Mouse (Mus musculus): ENCODE measurements around the gene Gm42688. TPM values are rescaled to one million over a fixed set of nuclear protein-coding genes. Genes with fewer than 3 reads are reported as not detected.
A peak's percentile ranks its signal among the peaks of the same experiment; 100 is the strongest.

Gene Gm42688
- polyA plus RNA-seq, 1 experiment from 2014 or later: 1.1 TPM

DNA sequence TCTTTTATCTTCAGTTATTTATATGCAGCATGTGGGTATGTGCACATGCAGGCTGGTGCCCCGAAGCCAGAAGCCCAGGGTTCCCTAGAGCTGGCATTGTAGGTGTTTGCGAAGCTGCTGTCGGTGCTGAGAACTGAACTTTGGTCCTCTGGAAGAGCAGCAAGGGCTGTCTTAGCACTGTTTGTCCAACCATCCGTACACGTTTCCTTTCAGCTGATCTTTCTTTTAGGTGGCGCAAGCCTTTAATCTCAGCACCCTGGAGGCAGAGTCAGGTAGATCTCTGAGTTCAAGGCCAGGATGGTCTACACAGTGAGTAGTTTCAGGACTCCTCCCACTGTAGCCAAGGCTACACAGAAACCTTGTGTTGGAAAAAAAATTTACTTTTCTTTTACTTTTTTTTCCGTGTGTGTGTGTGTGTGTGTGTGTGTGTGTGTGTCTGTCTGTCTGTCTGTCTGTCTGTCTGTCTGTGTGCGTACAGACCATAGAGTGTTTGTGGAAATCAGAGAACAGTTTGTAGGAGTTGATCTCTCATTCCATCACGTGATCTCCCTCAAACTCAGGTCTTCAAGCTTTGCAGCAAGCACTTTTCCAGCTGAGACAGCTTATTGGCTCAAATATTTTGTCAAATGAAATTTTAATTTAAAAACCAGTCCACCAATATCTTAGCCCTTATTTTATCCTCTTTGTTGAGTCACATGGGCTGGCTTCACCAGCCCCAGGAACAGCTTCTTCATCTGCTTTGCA is 30.9 kb downstream of the Gm42688 start:
- ATAC-seq (ENCODE audit: insufficient read depth): peak; percentile 26; the same call in 1 of the 2 replicates
- Histone ChIP-seq H3K27me3 (peaks cover 29% of the 10 kb centered on the region), H3K9me3 (replicated peaks) (no peaks in the 10 kb centered on the region), H3K9ac (no peak overlapping the region), H3K27ac (replicated peaks) (peak overlapping the region; percentile 68), H3K36me3 (replicated peaks) (no peaks in the 10 kb centered on the region), H3K4me3 (replicated peaks) (no peak overlapping the region), H3K4me2 (peak overlapping the region; percentile 18; the same call in 1 of the 2 replicates), H3K4me1 (replicated peaks) (peaks cover 34% of the 10 kb centered on the region)
- WGBS (ENCODE audit: insufficient replicate concordance): 67% methylated on average over 9 of the region's 9 CpGs

DNA sequence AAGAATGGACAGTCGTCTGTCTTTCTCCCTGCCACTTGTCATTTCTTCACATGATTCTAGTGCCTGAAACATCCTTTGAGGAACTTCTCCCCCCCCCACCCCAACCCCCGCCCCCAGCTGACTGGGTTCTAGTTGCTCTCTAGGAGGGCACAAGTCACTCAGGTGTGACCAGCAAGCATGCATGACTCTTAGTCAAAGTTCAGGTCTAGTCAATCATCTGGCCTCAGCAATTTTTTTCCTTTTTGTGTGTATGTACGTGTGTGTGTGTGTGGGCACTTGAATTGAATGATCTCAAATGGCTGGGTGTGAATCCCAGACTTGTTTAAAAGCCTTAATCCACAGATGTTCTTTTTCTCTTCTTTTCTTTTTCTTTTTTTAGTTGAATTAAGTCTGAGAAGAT is 32.8 kb downstream of the Gm42688 start:
- 40% methylated on average over 3 of the region's 3 CpGs for WGBS (ENCODE audit: insufficient replicate concordance)
- Histone ChIP-seq H3K27me3 (peaks cover 48% of the 10 kb centered on the region), H3K4me1 (replicated peaks) (peaks cover 53% of the 10 kb centered on the region), H3K4me2 (no peak overlapping the region), H3K27ac (replicated peaks) (no peak overlapping the region), H3K9ac (no peak overlapping the region), H3K9me3 (replicated peaks) (no peaks in the 10 kb centered on the region), H3K4me3 (replicated peaks) (no peak overlapping the region), H3K36me3 (replicated peaks) (no peaks in the 10 kb centered on the region)
- no peak for ATAC-seq (ENCODE audit: insufficient read depth)

DNA sequence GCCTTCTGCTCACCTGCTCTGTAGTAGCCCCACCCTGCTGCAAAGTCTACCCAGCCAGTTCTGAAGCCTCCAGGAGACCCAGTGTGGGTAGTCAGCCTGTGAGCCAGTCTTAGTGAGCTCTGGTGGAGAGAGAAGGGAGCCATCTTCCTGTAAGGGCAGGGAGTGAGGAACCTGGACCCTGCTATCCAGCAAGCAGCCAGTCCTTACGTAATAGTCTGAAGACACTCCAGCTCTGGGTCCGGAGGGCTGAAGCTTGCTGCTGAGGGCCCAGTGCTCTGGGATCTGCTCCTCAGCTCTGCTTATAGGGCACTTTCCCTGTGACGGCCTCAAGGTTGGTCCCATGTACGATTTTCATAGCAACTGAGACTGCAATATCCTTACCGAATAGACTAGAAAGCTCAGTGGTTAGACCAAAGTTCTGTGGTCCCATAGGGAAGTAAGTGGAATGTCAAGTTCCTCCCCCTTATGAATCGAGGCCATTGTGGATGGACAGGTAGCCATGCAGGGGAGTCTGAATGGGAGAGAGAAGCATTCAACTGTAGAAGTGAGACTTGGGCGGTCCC is 33.6 kb downstream of the Gm42688 start, which contains the start of gene Rtkn:
Gene Rtkn, plus strand, starts transcription at position 513 of the 563 bp plus-strand sequence.
- no peaks in the 10 kb centered on the region for H3K36me3 ChIP-seq (replicated peaks)
- no peaks in the 10 kb centered on the region for H3K9me3 ChIP-seq (replicated peaks)
- no peak within 1 kb of the TSS for H3K9ac ChIP-seq
- H3K27me3 ChIP-seq: peaks cover 56% of the 10 kb centered on the region
- peaks cover 55% of the 10 kb centered on the region for H3K4me1 ChIP-seq (replicated peaks)
- no peak for ATAC-seq (ENCODE audit: insufficient read depth)
- peak within 1 kb of the TSS; percentile 64 for H3K4me2 ChIP-seq
- 57% methylated on average over 7 of the region's 7 CpGs for WGBS (ENCODE audit: insufficient replicate concordance)
- peak within 1 kb of the TSS; percentile 81 for H3K27ac ChIP-seq (replicated peaks)
- H3K4me3 ChIP-seq (replicated peaks): peak within 1 kb of the TSS; percentile 55

DNA sequence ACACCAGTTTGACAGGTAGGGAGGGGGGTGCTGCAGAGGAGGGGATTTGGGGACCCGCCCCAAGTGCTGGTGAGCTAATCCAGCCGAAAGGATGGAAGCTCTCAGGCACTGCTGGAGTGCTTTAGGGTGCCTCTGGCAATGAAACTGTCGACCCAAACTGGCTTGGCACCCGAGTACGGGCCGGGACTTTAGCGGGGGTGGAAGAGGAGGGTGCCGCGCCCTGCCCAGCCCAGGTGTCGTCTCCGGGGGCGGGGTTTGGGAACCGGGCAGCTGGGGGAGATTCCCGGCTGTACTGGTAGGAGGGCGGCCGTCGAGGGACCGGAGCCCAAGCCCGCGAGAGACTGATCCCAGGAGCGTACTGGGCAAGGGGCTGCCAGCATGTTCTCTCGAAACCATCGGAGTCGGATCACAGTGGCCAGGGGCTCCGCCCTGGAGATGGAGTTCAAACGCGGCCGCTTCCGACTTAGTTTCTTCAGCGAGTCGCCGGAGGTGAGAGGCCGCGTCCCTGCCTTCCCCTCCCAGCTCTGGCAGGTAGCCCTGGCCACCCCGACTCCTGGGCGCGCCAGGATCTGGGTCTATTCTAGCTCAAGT is 34.2 kb downstream of the Gm42688 start:
- Histone ChIP-seq H3K4me3 (replicated peaks) (peak overlapping the region; percentile 55), H3K4me2 (peak overlapping the region; percentile 64), H3K27me3 (peaks cover 60% of the 10 kb centered on the region), H3K9me3 (replicated peaks) (no peaks in the 10 kb centered on the region), H3K36me3 (replicated peaks) (no peaks in the 10 kb centered on the region), H3K4me1 (replicated peaks) (peaks cover 54% of the 10 kb centered on the region), H3K9ac (no peak overlapping the region), H3K27ac (replicated peaks) (peak overlapping the region; percentile 81; the same call in 1 of the 2 replicates)
- WGBS (ENCODE audit: insufficient replicate concordance): 18% methylated on average over 37 of the region's 37 CpGs
- ATAC-seq (ENCODE audit: insufficient read depth): no peak

DNA sequence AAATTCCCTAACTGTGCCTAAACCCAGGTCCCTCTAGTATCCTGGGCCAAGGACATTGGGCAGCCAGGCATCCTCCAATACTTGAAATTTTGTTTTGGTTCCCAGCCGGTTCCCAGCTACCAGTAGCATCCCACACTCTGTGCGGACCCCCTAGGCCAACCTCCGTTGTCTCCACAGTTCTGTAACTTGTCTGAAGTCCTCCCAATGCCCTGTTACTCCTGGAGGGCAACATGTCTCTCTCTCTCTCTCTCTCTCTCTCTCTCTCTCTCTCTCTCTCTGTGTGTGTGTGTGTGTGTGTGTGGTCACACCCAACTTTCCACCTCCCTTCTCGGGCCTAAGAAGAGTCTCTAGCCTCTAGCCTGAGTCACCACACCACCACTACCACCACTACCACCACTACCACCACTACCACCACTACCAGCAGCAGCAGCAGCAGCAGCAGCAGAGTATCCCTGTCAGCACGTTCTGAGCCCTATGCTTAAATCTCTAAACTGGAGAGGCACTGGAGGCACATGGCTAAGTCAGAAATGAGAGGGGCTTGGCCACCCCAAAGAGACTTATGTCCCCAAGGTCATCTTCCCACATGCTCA is 35.0 kb downstream of the Gm42688 start:
- WGBS (ENCODE audit: insufficient replicate concordance): 29% methylated on average over 5 of the region's 5 CpGs
- H3K27me3 ChIP-seq: peaks cover 65% of the 10 kb centered on the region
- H3K9me3 ChIP-seq (replicated peaks): no peaks in the 10 kb centered on the region
- H3K27ac ChIP-seq (replicated peaks): peak overlapping the region; percentile 81
- H3K9ac ChIP-seq: peak overlapping the region; percentile 51; the same call in 1 of the 2 replicates
- no peaks in the 10 kb centered on the region for H3K36me3 ChIP-seq (replicated peaks)
- H3K4me2 ChIP-seq: peak overlapping the region; percentile 64
- peaks cover 47% of the 10 kb centered on the region for H3K4me1 ChIP-seq (replicated peaks)
- H3K4me3 ChIP-seq (replicated peaks): peak overlapping the region; percentile 55
- no peak for ATAC-seq (ENCODE audit: insufficient read depth)

DNA sequence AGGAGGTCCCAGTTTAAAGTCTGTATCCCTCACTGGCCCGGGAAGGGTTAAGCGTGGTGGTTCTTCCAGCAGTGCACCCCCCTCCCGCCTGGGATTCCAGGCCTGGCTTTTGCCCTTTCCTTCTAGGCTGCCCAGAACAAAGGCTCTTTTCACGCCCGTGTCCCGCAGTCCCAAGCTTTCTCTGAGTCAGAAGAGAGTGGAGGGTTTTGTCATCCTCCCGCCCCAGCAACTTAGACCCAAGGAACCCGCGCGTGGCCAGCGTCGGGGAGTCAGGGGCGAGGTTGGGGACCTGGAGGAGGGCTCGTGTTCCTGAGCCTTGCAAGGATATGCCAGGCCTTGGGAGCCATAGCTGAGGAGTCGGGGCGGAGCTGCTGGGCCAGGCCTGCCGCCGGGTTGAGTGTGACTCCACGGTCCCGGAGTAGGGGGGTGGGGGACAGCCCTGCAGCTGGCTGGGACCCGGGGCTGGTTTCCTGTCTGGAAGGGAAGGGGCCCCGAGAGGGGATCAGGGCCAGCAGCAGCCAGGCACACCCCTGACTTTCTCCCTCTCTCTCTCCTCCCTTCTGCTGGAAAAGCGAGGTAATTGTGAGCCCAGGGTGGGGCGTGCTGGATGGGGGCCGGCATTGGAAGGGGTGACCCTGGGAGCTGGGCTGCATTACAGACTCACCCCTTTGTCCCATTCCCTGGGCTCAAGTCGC is 35.6 kb downstream of the Gm42688 start:
- H3K27me3 ChIP-seq: peaks cover 71% of the 10 kb centered on the region
- H3K9ac ChIP-seq: peak overlapping the region; percentile 51
- no peaks in the 10 kb centered on the region for H3K9me3 ChIP-seq (replicated peaks)
- peak overlapping the region; percentile 55 for H3K4me3 ChIP-seq (replicated peaks)
- peak overlapping the region; percentile 64 for H3K4me2 ChIP-seq
- H3K27ac ChIP-seq (replicated peaks): peak overlapping the region; percentile 81
- 3% methylated on average over 26 of the region's 26 CpGs for WGBS (ENCODE audit: insufficient replicate concordance)
- H3K36me3 ChIP-seq (replicated peaks): no peaks in the 10 kb centered on the region
- peak; percentile 51 for ATAC-seq (ENCODE audit: insufficient read depth)
- peaks cover 50% of the 10 kb centered on the region for H3K4me1 ChIP-seq (replicated peaks)

DNA sequence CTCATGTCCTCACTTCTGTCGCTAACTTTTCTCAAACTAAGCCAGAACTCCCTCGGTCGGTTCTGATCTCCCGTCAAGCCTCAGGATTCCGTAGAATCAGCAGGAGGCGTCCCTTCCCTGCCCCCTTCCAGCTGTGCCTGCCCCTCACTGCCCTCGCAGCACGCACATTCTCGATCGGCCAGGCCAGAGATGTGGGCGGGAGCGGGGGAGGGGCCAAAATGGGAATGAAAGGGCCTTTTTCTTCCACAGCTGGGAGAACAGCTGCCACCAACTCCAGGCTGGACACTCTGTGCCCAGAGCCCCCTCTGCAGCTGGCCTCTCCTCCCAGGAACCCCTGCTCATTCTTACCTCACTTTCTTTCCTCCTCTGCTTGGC is 36.1 kb downstream of the Gm42688 start:
- Histone ChIP-seq H3K4me3 (replicated peaks) (peak overlapping the region; percentile 55), H3K27ac (replicated peaks) (peak overlapping the region; percentile 81), H3K4me2 (peak overlapping the region; percentile 64), H3K27me3 (peaks cover 77% of the 10 kb centered on the region), H3K36me3 (replicated peaks) (no peaks in the 10 kb centered on the region), H3K4me1 (replicated peaks) (peaks cover 55% of the 10 kb centered on the region), H3K9me3 (replicated peaks) (no peaks in the 10 kb centered on the region), H3K9ac (peak overlapping the region; percentile 51)
- WGBS (ENCODE audit: insufficient replicate concordance): under 1% methylated on average over 12 of the region's 12 CpGs
- ATAC-seq (ENCODE audit: insufficient read depth): peak; percentile 62

DNA sequence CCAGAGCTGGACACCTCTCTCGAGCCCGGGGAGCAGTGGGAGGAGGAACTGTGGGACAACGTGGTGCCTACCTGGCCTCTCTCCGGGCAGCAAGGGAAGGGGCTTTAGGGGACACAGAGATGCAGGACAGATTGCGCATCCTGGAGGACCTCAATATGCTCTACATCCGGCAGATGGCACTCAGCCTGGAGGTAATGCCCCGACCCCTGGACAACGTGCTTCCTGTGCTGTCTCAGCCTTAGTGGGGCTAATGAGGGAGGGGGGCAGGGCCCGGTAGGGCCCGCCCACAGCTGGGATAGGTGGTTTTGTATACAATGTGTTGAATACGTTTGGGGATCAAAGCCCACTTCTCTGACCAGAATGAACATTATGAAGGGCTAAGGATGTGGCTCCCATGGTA is 36.6 kb downstream of the Gm42688 start:
- 6% methylated on average over 11 of the region's 11 CpGs for WGBS (ENCODE audit: insufficient replicate concordance)
- H3K27me3 ChIP-seq: peaks cover 82% of the 10 kb centered on the region

DNA sequence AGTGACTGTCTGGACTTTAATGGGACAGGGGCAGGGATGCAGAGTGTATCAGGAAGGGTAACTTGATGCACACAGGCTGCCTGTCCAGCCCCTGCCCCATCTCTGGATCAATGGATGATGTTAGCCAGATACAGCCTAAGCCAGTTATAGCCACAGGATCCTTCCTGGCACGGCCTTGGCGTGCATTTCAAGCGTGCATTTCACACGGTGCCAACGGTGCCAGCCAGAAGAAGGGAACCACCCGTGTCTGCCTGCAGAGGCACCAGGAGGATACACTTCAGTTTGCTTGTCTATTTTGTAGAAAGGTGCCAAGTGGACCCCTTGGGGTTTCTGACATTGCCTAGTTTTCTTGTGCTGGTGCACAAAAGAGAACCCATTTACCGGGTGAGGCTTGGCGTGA is 38.6 kb downstream of the Gm42688 start:
- no peak overlapping the region for H3K9ac ChIP-seq
- H3K9me3 ChIP-seq (replicated peaks): no peaks in the 10 kb centered on the region
- WGBS (ENCODE audit: insufficient replicate concordance): 80% methylated on average over 8 of the region's 8 CpGs
- ATAC-seq (ENCODE audit: insufficient read depth): no peak
- H3K27me3 ChIP-seq: peaks cover 77% of the 10 kb centered on the region
- no peak overlapping the region for H3K27ac ChIP-seq (replicated peaks)
- H3K4me2 ChIP-seq: no peak overlapping the region
- H3K36me3 ChIP-seq (replicated peaks): no peaks in the 10 kb centered on the region
- no peak overlapping the region for H3K4me3 ChIP-seq (replicated peaks)
- peaks cover 46% of the 10 kb centered on the region for H3K4me1 ChIP-seq (replicated peaks)

More for the DNA sequence above, 36.6 kb downstream of the Gm42688 start:
- Histone ChIP-seq H3K9me3 (replicated peaks) (no peaks in the 10 kb centered on the region), H3K4me2 (peak overlapping the region; percentile 64), H3K9ac (no peak overlapping the region; the same call in 1 of the 2 replicates), H3K36me3 (replicated peaks) (no peaks in the 10 kb centered on the region), H3K27ac (replicated peaks) (peak overlapping the region; percentile 81), H3K4me1 (replicated peaks) (peaks cover 55% of the 10 kb centered on the region), H3K4me3 (replicated peaks) (peak overlapping the region; percentile 55)
- peak; percentile 12; the same call in 1 of the 2 replicates for ATAC-seq (ENCODE audit: insufficient read depth)

DNA sequence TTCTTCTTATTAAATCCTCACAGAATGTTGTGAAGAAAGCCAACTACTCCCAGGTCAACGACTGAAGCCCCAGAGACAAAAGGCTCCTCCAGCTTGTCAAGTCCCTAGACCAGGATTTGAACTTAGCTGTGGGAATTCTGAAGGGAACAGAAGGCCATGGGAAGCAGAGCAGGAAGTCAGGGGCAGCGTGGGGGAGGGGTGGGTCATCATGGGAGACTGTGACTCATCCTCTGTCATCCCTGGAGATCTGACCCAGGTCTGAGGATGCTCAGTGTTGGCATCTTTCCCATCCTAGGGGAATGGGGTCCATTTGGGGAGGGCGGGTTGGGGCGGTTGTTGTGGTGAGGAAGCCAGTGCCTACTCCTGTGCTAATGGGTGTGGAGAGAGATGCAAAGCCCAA is 40.2 kb downstream of the Gm42688 start:
- 55% methylated on average over 4 of the region's 4 CpGs for WGBS (ENCODE audit: insufficient replicate concordance)
- H3K4me1 ChIP-seq (replicated peaks): peaks cover 36% of the 10 kb centered on the region

More for the DNA sequence above, 40.2 kb downstream of the Gm42688 start:
- ATAC-seq (ENCODE audit: insufficient read depth): no peak
- Histone ChIP-seq H3K9me3 (replicated peaks) (no peaks in the 10 kb centered on the region), H3K9ac (no peak overlapping the region), H3K4me3 (replicated peaks) (no peak overlapping the region), H3K27me3 (peaks cover 61% of the 10 kb centered on the region), H3K4me2 (no peak overlapping the region), H3K27ac (replicated peaks) (no peak overlapping the region), H3K36me3 (replicated peaks) (no peaks in the 10 kb centered on the region)

Data from liver, embryonic 15.5 days (tissue).